Mouse (Mus musculus) heart, adult 2 months (tissue): Measurements from ENCODE around the gene Med17. TPM values are rescaled to one million over a fixed set of nuclear protein-coding genes. Genes with fewer than 3 reads are reported as not detected.

ENCODE experiments used
- DNase-seq, 2 experiments: peaks; one replicate each; pipeline ENCODE4 v3.0.0; 2021
- H3K27ac ChIP-seq: fragments of 200-600 bp; 2 replicates; pipeline ENCODE4 v1.8.1; 2022
- H3K27me3 ChIP-seq: fragments of 200-500 bp; 2 replicates; pipeline ENCODE4 v1.6.1; 2012; ENCODE audit warnings: mild to moderate bottlenecking, low read length, inconsistent platforms, mixed read lengths; ENCODE audit not compliant: control insufficient read depth, insufficient read depth
- H3K36me3 ChIP-seq: fragments of 200-500 bp; 2 replicates; pipeline ENCODE4 v1.6.1; 2012; ENCODE audit warnings: low read length, inconsistent platforms; ENCODE audit not compliant: control insufficient read depth, insufficient read depth
- H3K4me1 ChIP-seq: fragments of 200-500 bp; 2 replicates; pipeline ENCODE4 v1.6.1; 2011; ENCODE audit warnings: low read length; ENCODE audit not compliant: control insufficient read depth, insufficient read depth
- H3K4me3 ChIP-seq: fragments of 200-600 bp; 2 replicates; pipeline ENCODE4 v1.8.1; 2022
- H3K79me2 ChIP-seq: fragments of 200-500 bp; replicated peaks from 2 replicates; pipeline ENCODE4 v1.6.1; 2012; ENCODE audit warnings: mild to moderate bottlenecking, inconsistent platforms, low read length, moderate library complexity, mixed read lengths; ENCODE audit not compliant: control insufficient read depth, insufficient read depth
- H3K9ac ChIP-seq: fragments of 200-500 bp; 2 replicates; pipeline ENCODE4 v1.6.1; 2012; ENCODE audit warnings: low read depth, mild to moderate bottlenecking, control low read depth, inconsistent platforms, low read length, mixed read lengths
- CTCF ChIP-seq: fragments of 200-600 bp; IDR thresholded peaks from 2 replicates; pipeline ENCODE4 v1.8.1; 2022; ENCODE audit warnings: antibody characterized with exemption, mild to moderate bottlenecking, moderate library complexity
- EP300 ChIP-seq: fragments of 200-500 bp; IDR thresholded peaks from 2 replicates; pipeline ENCODE4 v1.6.1; 2011; ENCODE audit warnings: low read depth, low read length, control low read depth; ENCODE audit not compliant: insufficient read depth
- POLR2A ChIP-seq: fragments of 200-500 bp; IDR thresholded peaks from 2 replicates; pipeline ENCODE4 v1.6.1; 2011; ENCODE audit warnings: mild to moderate bottlenecking, low read depth, low read length, control low read depth; ENCODE audit not compliant: insufficient read depth
- WGBS: fragments of 180-500 bp; shearing (Covaris S2); methylation state at CpG from one replicate; pipeline ENCODE4 v1.1.7; 2018; 5-methylcytosine and 5-hydroxymethylcytosine counted together
- intact Hi-C: fragments of 180-260 bp; cut with DNase I; formaldehyde crosslinking; loops from one replicate; pipeline ENCODE4 v1.15.1; 2025
- microRNA-seq, 2 experiments: library from miRNA; unstranded; fragments of <30 nt; microRNA quantifications; one replicate each; pipeline ENCODE4 v1.2.0; 2021
- polyA plus RNA-seq: library from polyadenylated mRNA; depleted of rRNA; stranded (reverse); fragments of >200 nt; gene quantifications from 2 replicates; pipeline ENCODE4 v1.2.3, GENCODE M21; 2012; rRNA removed
- total RNA-seq, 2 experiments: library from RNA; stranded (reverse); gene quantifications; 2 replicates each; pipeline ENCODE4 v1.2.3; 2021

Gene Med17
- total and polyA plus RNA-seq, 3 experiments: 10.3 to 14.6 (median 14.3) TPM

DNA sequence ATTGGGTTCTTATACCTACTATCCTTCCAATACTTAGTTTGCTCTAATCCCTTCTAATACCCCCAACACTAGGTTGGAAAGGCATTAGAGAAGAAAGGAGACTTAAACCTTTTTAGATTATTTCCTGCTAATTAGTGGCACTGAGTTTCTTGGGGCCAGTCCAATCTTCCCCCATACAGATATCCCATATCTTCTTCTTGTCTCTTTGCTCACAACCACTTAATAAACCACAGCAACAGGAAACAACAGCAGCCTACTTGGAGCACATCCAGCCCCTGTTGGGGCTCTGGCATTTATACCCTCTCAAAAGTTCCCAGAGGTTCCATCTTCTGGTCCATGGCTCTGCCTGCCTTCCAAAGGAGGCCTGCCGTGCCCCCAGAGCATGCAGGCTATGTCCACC is 66.0 kb downstream of the Med17 start:
- no peaks in the 10 kb centered on the region for H3K79me2 ChIP-seq
- no peaks in the 10 kb centered on the region for H3K27me3 ChIP-seq
- no peaks in the 10 kb centered on the region for H3K4me1 ChIP-seq
- no peak for DNase-seq
- WGBS: 63% methylated on average over 1 of the region's 1 CpGs
- H3K4me3 ChIP-seq: no peak overlapping the region
- no peak overlapping the region for H3K9ac ChIP-seq
- no peak overlapping the region for H3K27ac ChIP-seq
- TF ChIP-seq POLR2A: no peak
- TF ChIP-seq CTCF: no peak
- TF ChIP-seq EP300: no peak
- intact Hi-C loops: loop anchor here (2.0 to 5.0 kb wide), 2 partner anchors 185 to 346 kb away; no protein-coding TSS in a partner anchor
- no peaks in the 10 kb centered on the region for H3K36me3 ChIP-seq

DNA sequence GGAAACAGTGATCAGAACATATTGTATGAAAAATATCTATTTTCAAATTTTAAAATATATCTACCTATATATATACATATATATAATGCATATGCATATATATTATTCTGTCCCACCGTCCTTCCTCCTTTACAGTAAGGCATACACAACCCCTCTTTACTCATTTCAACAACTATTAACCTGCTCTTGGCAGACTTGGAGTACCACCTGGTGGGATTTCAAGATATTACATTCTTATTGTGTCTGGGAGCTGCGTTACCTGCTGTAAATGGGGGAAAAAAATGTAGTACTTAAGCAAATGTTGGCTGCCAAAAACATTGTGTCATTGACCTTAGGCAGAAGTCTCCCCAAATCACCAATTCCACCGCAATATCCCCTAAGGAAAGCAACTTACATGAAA is 67.9 kb downstream of the Med17 start:
- 72% methylated on average over 3 of the region's 3 CpGs for WGBS
- no peak overlapping the region for H3K9ac ChIP-seq
- H3K27me3 ChIP-seq: no peaks in the 10 kb centered on the region
- TF ChIP-seq CTCF: peak; percentile 60
- no peak for TF ChIP-seq POLR2A
- TF ChIP-seq EP300: no peak
- intact Hi-C loops: loop anchor here (2.0 to 5.0 kb wide), 2 partner anchors 183 to 345 kb away; no protein-coding TSS in a partner anchor
- H3K36me3 ChIP-seq: no peaks in the 10 kb centered on the region
- H3K27ac ChIP-seq: no peak overlapping the region
- no peak overlapping the region for H3K4me3 ChIP-seq
- no peak for DNase-seq
- H3K4me1 ChIP-seq: no peaks in the 10 kb centered on the region
- H3K79me2 ChIP-seq: no peaks in the 10 kb centered on the region

Small RNA genes within 50 kb of the gene (microRNA-seq; reads per million reads assigned to microRNA genes)
- gene Gm49349 (0 reads per million in 2 experiments), gene mmu-mir-7650 (0 reads per million in 2 experiments)

Other genes starting within 250 kb of the Med17 start
- gene Panx1, start 234.5 kb downstream of the Med17 start, total RNA-seq: 1 to 10 TPM; 3.8 to 4.5 TPM
- gene Panx1, start 234.5 kb downstream of the Med17 start, polyA plus RNA-seq: 5.6 and 6.0 TPM in 2 replicates
- under 1 TPM; 0.05 to 0.16 TPM for gene Hephl1, start 167.8 kb downstream of the Med17 start, total RNA-seq
- 0.06 TPM in 2 replicates for gene Hephl1, start 167.8 kb downstream of the Med17 start, polyA plus RNA-seq
- under 1 TPM; 0.23 to 0.32 TPM for gene Vstm5, start 40.9 kb downstream of the Med17 start, total RNA-seq
- gene Vstm5, start 40.9 kb downstream of the Med17 start, polyA plus RNA-seq: 0.31 and 0.59 TPM in 2 replicates
- 10 to 100 TPM; 26.0 to 28.0 TPM for gene Taf1d, start 26.3 kb upstream of the Med17 start, total RNA-seq
- gene Taf1d, start 26.3 kb upstream of the Med17 start, polyA plus RNA-seq: 5.8 and 13.6 TPM in 2 replicates
- 1 to 10 TPM; 4.9 to 5.7 TPM for gene 4931406C07Rik, start 26.5 kb upstream of the Med17 start, total RNA-seq
- 8.1 and 12.3 TPM in 2 replicates for gene 4931406C07Rik, start 26.5 kb upstream of the Med17 start, polyA plus RNA-seq
- gene Cep295, start 77.9 kb upstream of the Med17 start, total RNA-seq: 1 to 10 TPM; 5.8 to 8.5 TPM
- gene Cep295, start 77.9 kb upstream of the Med17 start, polyA plus RNA-seq: 3.0 and 4.1 TPM in 2 replicates
- 10 to 100 TPM; 24.9 to 25.8 TPM for gene Smco4, start 213.5 kb upstream of the Med17 start, total RNA-seq
- gene Smco4, start 213.5 kb upstream of the Med17 start, polyA plus RNA-seq: 16.5 and 34.0 TPM in 2 replicates